Mouse (Mus musculus) CH12F3 (cell line): ENCODE data around the gene Grn.

ENCODE experiments used
- in situ Hi-C: fragments of 300-500 bp; cut with MboI; formaldehyde crosslinking; loops from 2 replicates; pipeline ENCODE4 v1.14.3; 2020; ENCODE audit warnings: low sequenced_read_pairs

Grn gene

GRCm38 (mm10) chr11:102465713-102466436 lies 35.8 kb downstream of the Grn start:
- in situ Hi-C loops: no loop called here

DNA sequence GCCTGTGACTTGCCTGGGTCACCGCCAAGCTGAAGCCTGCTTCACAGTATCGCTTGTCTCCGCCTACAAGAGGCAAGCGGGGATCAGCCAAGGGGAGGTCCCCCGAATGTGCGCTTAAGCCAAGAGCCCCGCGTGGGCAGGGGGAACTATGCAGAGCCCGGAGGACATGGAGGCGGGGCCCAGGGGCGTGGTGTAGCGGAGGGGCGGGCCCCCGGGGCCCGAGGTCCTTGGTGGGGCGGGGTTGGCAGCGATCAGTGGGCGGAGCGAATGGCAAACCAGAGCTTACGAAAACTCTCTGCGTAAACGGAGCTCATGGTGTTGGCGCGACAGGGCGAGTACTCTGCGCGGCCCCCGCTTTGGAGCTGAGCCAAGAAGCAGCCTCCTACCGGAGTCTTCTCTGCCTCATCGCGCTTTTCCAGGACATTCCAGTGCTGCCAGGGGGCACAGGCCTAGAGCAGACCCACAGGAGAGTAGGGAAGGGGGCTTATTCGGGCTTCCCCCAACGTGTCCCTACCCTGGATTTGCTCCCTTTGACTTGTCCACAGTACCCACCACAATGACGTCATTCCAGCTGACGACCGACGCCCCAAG lies 37.0 kb downstream of the Grn start:
- in situ Hi-C loops: no loop called here

DNA sequence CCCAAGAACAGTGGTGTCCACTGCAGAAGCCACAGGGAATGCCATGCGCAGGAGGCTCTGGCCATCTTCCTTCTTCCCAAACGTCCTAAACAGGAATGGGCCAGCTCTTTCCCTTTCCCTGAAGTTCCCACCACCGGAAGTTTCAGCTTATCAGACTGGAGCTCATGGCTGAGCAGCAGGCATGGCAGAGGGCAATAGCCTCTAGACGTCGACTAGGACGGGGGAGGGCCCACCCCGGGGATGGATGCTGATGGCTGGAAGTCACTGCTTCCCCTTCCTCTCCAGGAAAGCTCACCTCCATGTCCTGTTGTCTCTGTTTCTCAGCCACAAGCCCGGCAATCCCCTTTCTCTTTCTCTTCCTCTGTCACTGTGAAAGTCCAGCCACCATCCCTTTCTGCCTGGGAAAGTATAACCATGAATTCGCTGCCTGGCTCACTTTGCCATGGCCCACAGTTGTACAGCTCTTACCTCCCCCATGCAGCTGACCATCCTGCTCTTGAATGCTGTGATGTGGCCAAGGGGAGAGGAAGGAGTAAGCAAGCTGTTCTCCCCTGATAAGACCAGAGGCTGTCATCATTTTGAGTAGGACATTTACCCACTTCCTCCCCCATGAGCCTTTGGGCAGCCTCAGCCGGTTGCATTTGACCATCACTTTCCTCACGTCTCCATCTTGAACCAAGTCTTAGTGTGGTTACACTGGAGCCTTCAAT lies 39.7 kb downstream of the Grn start, which contains the start of gene Itga2b:
Gene Itga2b (minus strand): TSS at position 475 of the 710 bp plus-strand sequence.
- in situ Hi-C loops: no loop called here

- in situ Hi-C loops: no loop called here
These were observed 44.9 kb downstream of the Grn start for GRCm38 (mm10) chr11:102475027-102475426.

DNA sequence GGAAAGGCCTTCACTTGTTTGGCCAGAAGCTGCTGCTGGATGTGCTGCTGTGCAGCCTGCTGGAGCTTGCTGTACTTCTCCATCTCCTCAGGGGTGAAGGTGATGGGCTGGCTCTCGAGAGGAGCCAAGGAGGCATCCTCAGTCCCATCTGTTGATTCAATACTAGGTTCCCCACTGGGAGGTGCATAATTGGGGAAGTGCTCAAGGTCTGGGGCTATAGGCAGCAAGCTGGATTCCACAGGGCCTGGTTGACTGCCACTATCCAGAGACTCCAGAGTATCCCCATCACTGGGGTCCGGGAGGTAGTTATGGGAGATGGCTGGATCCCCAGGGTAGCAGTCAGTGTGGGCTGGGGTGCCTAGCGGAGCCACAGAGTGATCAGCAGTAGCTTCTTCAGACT lies 48.6 kb downstream of the Grn start:
- in situ Hi-C loops: no loop called here

- in situ Hi-C loops: no loop called here
These were observed 49.5 kb downstream of the Grn start for GRCm38 (mm10) chr11:102479581-102479980.

GRCm38 (mm10) chr11:102480111-102480510 lies 50.0 kb downstream of the Grn start:
- in situ Hi-C loops: no loop called here

DNA sequence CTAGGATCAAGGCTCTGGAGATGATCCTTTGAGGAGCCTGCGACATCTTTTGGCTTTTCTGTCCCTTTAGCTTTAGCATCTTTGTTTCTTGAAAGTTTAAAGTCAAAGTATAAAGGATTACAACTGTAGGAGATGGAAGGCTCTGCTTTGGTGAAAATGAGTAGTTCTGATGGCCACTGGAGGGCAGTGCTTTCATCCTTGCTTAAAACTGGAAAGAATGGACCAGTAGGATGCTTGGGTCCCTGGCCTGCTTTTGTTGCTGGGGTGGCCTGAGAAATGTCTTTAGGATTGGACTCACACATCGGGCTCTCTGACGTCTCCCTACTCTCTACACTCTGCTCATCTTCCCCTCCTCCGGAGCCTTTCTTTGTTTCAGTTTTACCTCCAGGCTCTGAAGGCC lies 50.8 kb downstream of the Grn start:
- in situ Hi-C loops: no loop called here

DNA sequence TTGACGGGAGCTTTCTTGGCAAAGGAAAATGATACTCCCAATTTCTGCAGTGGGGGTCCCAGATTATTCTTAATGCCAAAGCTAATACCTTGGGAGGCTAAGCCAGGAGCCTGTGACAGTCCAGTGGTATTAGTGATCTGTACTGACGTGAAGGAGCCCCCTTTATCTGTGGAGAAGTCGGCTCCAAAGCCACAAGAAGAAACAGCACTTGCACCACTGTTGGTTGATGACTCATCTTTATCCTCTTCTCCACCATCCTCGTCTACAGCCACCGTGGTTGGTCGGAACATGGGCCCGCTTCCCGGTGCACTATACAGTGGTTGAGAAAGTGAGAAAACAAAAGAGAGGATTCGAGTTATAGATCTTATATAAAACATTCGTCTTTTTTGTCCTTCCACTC lies 51.7 kb downstream of the Grn start:
- in situ Hi-C loops: no loop called here
